ENCODE assay signal across 22 mouse cellular contexts in genomic region chr10:126157300-126157699, GRCm38 (mm10).
DNase-seq lines count a peak whose midpoint lies in the region; ATAC-seq and TF ChIP-seq lines count a peak whose summit lies in the region.
"Had no signal": no experiment of that assay in that cellular context is flagged by ENCODE, and none has a peak within 500 bp of the region (broad histone marks: within the 10 kb centered on the region; RNA-seq: fewer than 3 reads in every experiment).

No protein-coding gene starts in this region.

- H3K9ac ChIP-seq in lung, embryonic 16.5 days (ENCODE audit: low read length), result no peak overlapping the region
- H3K9ac ChIP-seq in midbrain, embryonic 11.5 days (ENCODE audit: low read length), result no peak overlapping the region
- H3K9ac ChIP-seq: forebrain, embryonic 12.5 days; heart, embryonic 12.5 days; hindbrain, embryonic 12.5 days; limb, embryonic 13.5 days; liver, embryonic 14.5 days; neural tube, embryonic 15.5 days had no signal

- no peaks in the 10 kb centered on the region for H3K9me3 ChIP-seq in lung, embryonic 16.5 days (ENCODE audit: control insufficient read depth, low read length)
- no peaks in the 10 kb centered on the region for H3K9me3 ChIP-seq in midbrain, embryonic 11.5 days (ENCODE audit: control insufficient read depth, low read length)
- H3K9me3 ChIP-seq: forebrain, embryonic 12.5 days; heart, embryonic 12.5 days; hindbrain, embryonic 12.5 days; limb, embryonic 13.5 days; neural tube, embryonic 15.5 days had no signal

- CTCF ChIA-PET in Patski (lab: Charles Lee), result no interaction called here

- peaks cover 3% of the 10 kb centered on the region; the same call in 1 of the 2 replicates for H3K4me1 ChIP-seq in lung, embryonic 16.5 days (replicated peaks; ENCODE audit: control insufficient read depth, insufficient read depth, low read length)
- H3K4me1 ChIP-seq in midbrain, embryonic 11.5 days (ENCODE audit: control insufficient read depth, insufficient read depth, low read length), result no peaks in the 10 kb centered on the region
- H3K4me1 ChIP-seq: forebrain, embryonic 12.5 days; hindbrain, embryonic 12.5 days; neural tube, embryonic 15.5 days had no signal

- ATAC-seq in lung, embryonic 16.5 days (ENCODE audit: low read depth), result peak; percentile 56
- ATAC-seq in Patski, result peak; percentile 62
- no peak for ATAC-seq in midbrain, embryonic 11.5 days (ENCODE audit: low FRiP score)
- ATAC-seq: activated CD4-positive, CD25-positive, alpha-beta regulatory T cell, adult 4 months; midbrain, embryonic 16.5 days had no signal

- no peak overlapping the region for H3K4me2 ChIP-seq in lung, embryonic 16.5 days (ENCODE audit: low read depth, low read length)
- no peak overlapping the region for H3K4me2 ChIP-seq in midbrain, embryonic 11.5 days
- H3K4me2 ChIP-seq: forebrain, embryonic 12.5 days; heart, embryonic 12.5 days; hindbrain, embryonic 12.5 days; limb, embryonic 13.5 days; neural tube, embryonic 15.5 days had no signal

- no peak overlapping the region for H3K27ac ChIP-seq in lung, embryonic 16.5 days (ENCODE audit: low read length)
- H3K27ac ChIP-seq in midbrain, embryonic 11.5 days (ENCODE audit: low read depth, low read length), result no peak overlapping the region
- H3K27ac ChIP-seq: forebrain, embryonic 12.5 days; hindbrain, embryonic 12.5 days; limb, embryonic 13.5 days; liver, embryonic 14.5 days; neural tube, embryonic 15.5 days had no signal

- WGBS in lung, embryonic 16.5 days, result 38% methylated on average over 4 of the region's 4 CpGs
- 80% methylated on average over 4 of the region's 4 CpGs for WGBS in midbrain, embryonic 11.5 days

- no peak overlapping the region for H3K4me3 ChIP-seq in lung, embryonic 16.5 days (ENCODE audit: low read length)
- no peak overlapping the region for H3K4me3 ChIP-seq in midbrain, embryonic 11.5 days (ENCODE audit: low read depth, low read length)
- H3K4me3 ChIP-seq: forebrain, embryonic 12.5 days; heart, embryonic 12.5 days; hindbrain, embryonic 12.5 days; limb, embryonic 13.5 days; neural tube, embryonic 15.5 days had no signal

- no peak for TF ChIP-seq CTCF in Patski (IDR thresholded peaks at IDR 0.05)

- H3K36me3 ChIP-seq in lung, embryonic 16.5 days (ENCODE audit: control insufficient read depth, insufficient read depth, low read length), result no peaks in the 10 kb centered on the region
- no peaks in the 10 kb centered on the region for H3K36me3 ChIP-seq in midbrain, embryonic 11.5 days (ENCODE audit: control insufficient read depth, insufficient read depth, low read length)
- H3K36me3 ChIP-seq: forebrain, embryonic 12.5 days; heart, embryonic 12.5 days; hindbrain, embryonic 12.5 days; limb, embryonic 13.5 days; neural tube, embryonic 15.5 days had no signal

- POLR2A ChIA-PET in Patski (lab: Charles Lee), result no interaction called here

- in situ Hi-C loops in Patski (cut with MboI; ENCODE audit: low pct_unique_long_range_greater_than_20kb), result no loop called here

- peak; percentile 24 for DNase-seq in gastrocnemius, adult 18-20 months (ENCODE audit: low spot score)
- no peak for DNase-seq in gastrocnemius, postnatal 4 days (ENCODE audit: low spot score in 2 of 2)
- DNase-seq in lung, adult 18-20 months, result no peak
- no peak for DNase-seq in Patski (ENCODE audit: low read depth, low spot score)
- DNase-seq in fibroblast of lung, adult 2 months (ENCODE audit: low read depth), result peak; percentile 82
- DNase-seq in retina, embryonic 14.5 days (ENCODE audit: low spot score), result no peak
- no peak for DNase-seq in midbrain, embryonic 11.5 days (ENCODE audit: low spot score, missing footprints)
- DNase-seq: cerebellum, adult 18-20 months; cerebellum, postnatal 25 days; embryo, embryonic 11 days; heart, postnatal 14 days; lung, postnatal 14 days; thymus, postnatal 25 days had no signal

- no peaks in the 10 kb centered on the region for H3K27me3 ChIP-seq in lung, embryonic 16.5 days (ENCODE audit: control insufficient read depth, insufficient read depth, low read depth, low read length)
- H3K27me3 ChIP-seq in Patski, result no peaks in the 10 kb centered on the region
- H3K27me3 ChIP-seq in midbrain, embryonic 11.5 days (ENCODE audit: control insufficient read depth, insufficient read depth, low read length), result no peaks in the 10 kb centered on the region
- H3K27me3 ChIP-seq: forebrain, embryonic 12.5 days; heart, embryonic 12.5 days; hindbrain, embryonic 12.5 days; limb, embryonic 13.5 days; neural tube, embryonic 15.5 days had no signal

Comparison
In these comparisons a context has a peak if more than half of its experiments do, and no peak if none do; other contexts are left out.
1. DNase-seq: peak in gastrocnemius, adult 18-20 months (single experiment) and fibroblast of lung, adult 2 months (single experiment); none in gastrocnemius, postnatal 4 days (0 of 2), lung, adult 18-20 months (0 of 2), Patski (single experiment), retina, embryonic 14.5 days (single experiment) and midbrain, embryonic 11.5 days (single experiment).